15 mouse cellular contexts compared by ENCODE assay signal in the genomic region with DNA sequence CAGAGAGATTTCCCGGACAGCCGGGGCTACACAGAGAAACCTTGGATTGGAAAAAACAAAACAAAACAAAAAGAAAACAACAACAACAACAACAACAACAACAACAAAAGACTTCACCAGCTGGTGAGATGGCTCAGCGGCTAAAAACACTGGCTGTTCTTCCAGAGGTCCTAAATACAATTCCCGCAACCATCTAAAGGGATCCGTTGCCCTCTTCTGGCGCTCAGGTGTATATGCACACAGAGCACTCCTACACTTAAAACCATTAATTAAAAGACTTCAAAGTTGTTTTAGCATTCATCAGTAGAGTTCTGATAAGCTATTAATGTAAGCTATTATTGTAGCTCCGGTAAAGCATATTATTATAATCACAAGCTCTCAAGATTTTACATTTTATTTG. TPM values are rescaled to one million over a fixed set of nuclear protein-coding genes. Genes with fewer than 3 reads are reported as not detected.
DNase-seq lines count a peak whose midpoint lies in the region; ATAC-seq and TF ChIP-seq lines count a peak whose summit lies in the region.
"Had no signal": no experiment of that assay in that cellular context is flagged by ENCODE, and none has a peak within 500 bp of the region (broad histone marks: within the 10 kb centered on the region; RNA-seq: fewer than 3 reads in every experiment).

No protein-coding gene starts in this region.

- no peak overlapping the region for H3K9ac ChIP-seq in forebrain, embryonic 14.5 days (ENCODE audit: low read length)
- no peak overlapping the region for H3K9ac ChIP-seq in forebrain, embryonic 11.5 days (ENCODE audit: low read length)
- H3K9ac ChIP-seq in lung, embryonic 14.5 days, result no peak overlapping the region
- H3K9ac ChIP-seq in stomach, postnatal 0 days (ENCODE audit: low read length), result no peak overlapping the region
- H3K9ac ChIP-seq: liver, embryonic 15.5 days had no signal

- no peaks in the 10 kb centered on the region for H3K27me3 ChIP-seq in forebrain, embryonic 14.5 days (replicated peaks; ENCODE audit: control insufficient read depth, insufficient read depth, low read length)
- H3K27me3 ChIP-seq in forebrain, embryonic 11.5 days (ENCODE audit: control insufficient read depth, insufficient read depth, low read length), result no peaks in the 10 kb centered on the region
- H3K27me3 ChIP-seq in lung, embryonic 14.5 days (ENCODE audit: insufficient read depth, low read length), result no peaks in the 10 kb centered on the region
- H3K27me3 ChIP-seq in stomach, postnatal 0 days (ENCODE audit: control insufficient read depth, insufficient read depth, low read length), result no peaks in the 10 kb centered on the region
- H3K27me3 ChIP-seq: liver, embryonic 15.5 days; megakaryocyte, embryonic 14.5 days had no signal

- no peak overlapping the region for H3K4me3 ChIP-seq in forebrain, embryonic 14.5 days (ENCODE audit: low read depth, low read length)
- H3K4me3 ChIP-seq in forebrain, embryonic 11.5 days (ENCODE audit: low read depth, low read length), result no peak overlapping the region
- H3K4me3 ChIP-seq in lung, embryonic 14.5 days (ENCODE audit: low read depth, low read length), result no peak overlapping the region
- H3K4me3 ChIP-seq in stomach, postnatal 0 days (ENCODE audit: low read depth, low read length), result no peak overlapping the region
- H3K4me3 ChIP-seq: liver, embryonic 15.5 days; megakaryocyte, embryonic 14.5 days; myocyte had no signal

- TF ChIP-seq CTCF in lung, embryonic 14.5 days (IDR thresholded peaks at IDR 0.05; ENCODE audit: low read depth), result peak; percentile 26; the same call in 1 of the 2 replicates
- peak; percentile 50 for TF ChIP-seq CTCF in stomach, postnatal 0 days (IDR thresholded peaks at IDR 0.05; ENCODE audit: low read depth)

- peak; percentile 6 for DNase-seq in forebrain, embryonic 14.5 days (ENCODE audit: low spot score)
- no peak for DNase-seq in forebrain, embryonic 11.5 days (ENCODE audit: low spot score)
- peak; percentile 26 for DNase-seq in lung, embryonic 14.5 days
- DNase-seq in lung, adult 18-20 months, result no peak
- peak; percentile 68 for DNase-seq in ZHBTc4 (ENCODE audit: low read depth, low spot score)
- DNase-seq in stomach, postnatal 0 days (ENCODE audit: low spot score), result peak; percentile 14
- no peak for DNase-seq in right cerebral cortex, postnatal 4 days
- DNase-seq in right cerebral cortex, adult 18-20 months, result no peak
- DNase-seq: gastrocnemius, postnatal 14 days; kidney, postnatal 14 days; thymus, postnatal 14 days had no signal

- H3K9me3 ChIP-seq in forebrain, embryonic 14.5 days (replicated peaks; ENCODE audit: control insufficient read depth, low read length), result no peaks in the 10 kb centered on the region
- no peaks in the 10 kb centered on the region for H3K9me3 ChIP-seq in forebrain, embryonic 11.5 days (ENCODE audit: control insufficient read depth, low read length)
- H3K9me3 ChIP-seq in lung, embryonic 14.5 days (ENCODE audit: low read depth, low read length), result no peaks in the 10 kb centered on the region
- H3K9me3 ChIP-seq in stomach, postnatal 0 days (ENCODE audit: control insufficient read depth, low read length), result no peaks in the 10 kb centered on the region
- H3K9me3 ChIP-seq: liver, embryonic 15.5 days; megakaryocyte, embryonic 14.5 days had no signal

- no peak for TF ChIP-seq EP300 in stomach, postnatal 0 days (optimal IDR thresholded peaks at IDR 0.05)

- no peak overlapping the region for H3K27ac ChIP-seq in forebrain, embryonic 14.5 days (ENCODE audit: low read depth, low read length)
- H3K27ac ChIP-seq in forebrain, embryonic 11.5 days (ENCODE audit: low read depth, low read length), result no peak overlapping the region
- H3K27ac ChIP-seq in lung, embryonic 14.5 days (ENCODE audit: low read depth), result no peak overlapping the region
- H3K27ac ChIP-seq in stomach, postnatal 0 days (replicated peaks), result no peak overlapping the region
- H3K27ac ChIP-seq: liver, embryonic 15.5 days had no signal

- 61% methylated on average over 7 of the region's 7 CpGs for WGBS in forebrain, embryonic 14.5 days
- WGBS in forebrain, embryonic 11.5 days, result 60% methylated on average over 7 of the region's 7 CpGs
- 58% methylated on average over 7 of the region's 7 CpGs for WGBS in lung, embryonic 14.5 days
- WGBS in stomach, postnatal 0 days, result 64% methylated on average over 7 of the region's 7 CpGs

- H3K4me1 ChIP-seq in forebrain, embryonic 14.5 days (ENCODE audit: control insufficient read depth, insufficient read depth, low read length), result no peaks in the 10 kb centered on the region
- no peaks in the 10 kb centered on the region for H3K4me1 ChIP-seq in forebrain, embryonic 11.5 days (replicated peaks; ENCODE audit: control insufficient read depth, insufficient read depth, low read length)
- no peaks in the 10 kb centered on the region for H3K4me1 ChIP-seq in lung, embryonic 14.5 days (ENCODE audit: insufficient read depth)
- H3K4me1 ChIP-seq in stomach, postnatal 0 days (replicated peaks; ENCODE audit: control insufficient read depth, insufficient read depth), result no peaks in the 10 kb centered on the region

- no peaks in the 10 kb centered on the region for H3K36me3 ChIP-seq in forebrain, embryonic 14.5 days (ENCODE audit: control insufficient read depth, insufficient read depth, low read length)
- H3K36me3 ChIP-seq in forebrain, embryonic 11.5 days (ENCODE audit: control insufficient read depth, insufficient read depth, low read length), result no peaks in the 10 kb centered on the region
- no peaks in the 10 kb centered on the region for H3K36me3 ChIP-seq in lung, embryonic 14.5 days (ENCODE audit: insufficient read depth)
- no peaks in the 10 kb centered on the region for H3K36me3 ChIP-seq in stomach, postnatal 0 days (ENCODE audit: control insufficient read depth, insufficient read depth, low read length)
- H3K36me3 ChIP-seq: liver, embryonic 15.5 days had no signal

- ATAC-seq in forebrain, embryonic 14.5 days, result no peak
- ATAC-seq in forebrain, embryonic 11.5 days (replicated peaks; ENCODE audit: low FRiP score), result no peak
- ATAC-seq in lung, embryonic 14.5 days (ENCODE audit: insufficient read depth), result no peak
- ATAC-seq in stomach, postnatal 0 days (ENCODE audit: low FRiP score, low TSS enrichment), result no peak
- ATAC-seq: hindbrain, embryonic 16.5 days had no signal

- no peak overlapping the region for H3K4me2 ChIP-seq in forebrain, embryonic 14.5 days (ENCODE audit: low read length)
- no peak overlapping the region for H3K4me2 ChIP-seq in forebrain, embryonic 11.5 days (ENCODE audit: low read depth, low read length, severe bottlenecking)
- no peak overlapping the region for H3K4me2 ChIP-seq in lung, embryonic 14.5 days
- H3K4me2 ChIP-seq in stomach, postnatal 0 days (replicated peaks; ENCODE audit: low read depth), result no peak overlapping the region
- H3K4me2 ChIP-seq: liver, embryonic 15.5 days had no signal

RNA-seq across cellular contexts. Expression of a gene that starts 4.4 kb away (rescaled TPM):
- polyA plus RNA-seq in forebrain, embryonic 14.5 days (2014; fragmentation: Nextera tagmentation; extraction: Ambion mirVana), result 196 and 227 TPM in 2 replicates
- polyA plus RNA-seq in forebrain, embryonic 11.5 days (2014; fragmentation: Nextera tagmentation; extraction: Ambion mirVana), result 97.1 and 104 TPM in 2 replicates
- polyA plus RNA-seq in lung, embryonic 14.5 days (2014; fragmentation: Nextera tagmentation; extraction: Ambion mirVana), result 86.4 and 90.0 TPM in 2 replicates
- 55.4 and 61.7 TPM in 2 replicates for polyA plus RNA-seq in stomach, postnatal 0 days (2015; fragmentation: Nextera tagmentation; extraction: Ambion mirVana)

Comparison
In these comparisons a context has a peak if more than half of its experiments do, and no peak if none do; other contexts are left out.
1. DNase-seq: peak in forebrain, embryonic 14.5 days (single experiment), lung, embryonic 14.5 days (single experiment), ZHBTc4 (single experiment) and stomach, postnatal 0 days (single experiment); none in forebrain, embryonic 11.5 days (single experiment), lung, adult 18-20 months (0 of 2), right cerebral cortex, postnatal 4 days (single experiment) and right cerebral cortex, adult 18-20 months (single experiment).